Mouse (Mus musculus): ENCODE results near the gene Tmco4.

Gene Tmco4

GRCm38 (mm10) chr4:138972827-138973718, at the start of gene Tmco4:
Tmco4 (plus strand) TSS chr4:138972888.
- DNase-seq (ENCODE audit: low read depth), result peak; percentile 90

DNA sequence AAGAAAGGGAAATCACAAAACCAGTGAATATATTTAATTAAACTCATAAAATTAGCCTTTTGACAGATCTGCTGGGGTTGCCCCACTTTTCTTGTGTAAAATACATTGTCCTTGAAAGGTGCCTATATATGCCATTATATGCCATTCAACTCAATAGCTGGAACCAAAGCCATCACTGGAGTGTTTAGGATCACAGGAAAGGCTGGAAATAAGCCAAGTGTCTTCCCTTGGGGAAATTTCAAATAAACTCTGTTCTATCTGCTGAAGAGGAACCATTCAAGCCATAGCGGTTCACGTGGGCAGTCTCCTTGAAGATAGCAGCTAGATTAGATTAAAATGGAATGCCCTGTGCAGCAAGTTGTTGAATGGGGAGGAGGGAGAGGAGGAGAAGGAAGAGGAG, 47.1 kb upstream of the Tmco4 start:
- DNase-seq (ENCODE audit: low read depth), result no peak

DNA sequence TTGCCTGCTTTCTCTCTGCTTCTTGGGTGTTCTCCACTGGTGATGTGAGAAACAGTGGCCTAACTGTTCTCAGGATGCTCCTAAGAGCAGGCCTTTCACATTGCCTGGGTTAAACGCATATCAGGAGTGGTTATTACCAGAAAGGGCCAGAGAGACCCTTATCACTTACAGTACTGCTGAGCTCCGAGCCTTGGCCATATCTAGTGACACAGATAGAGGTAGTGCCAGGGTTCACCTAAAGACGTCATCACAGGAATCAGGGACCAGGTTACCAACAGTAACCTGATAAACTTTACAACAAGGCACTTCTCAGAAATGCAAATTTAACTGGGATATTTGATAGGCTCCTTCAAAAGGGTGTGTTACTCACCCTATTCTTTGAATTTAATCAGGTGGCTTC, 38.8 kb upstream of the Tmco4 start:
- no peak for DNase-seq (ENCODE audit: low read depth)

- DNase-seq (ENCODE audit: low read depth), result no peak
These were observed 38.1 kb upstream of the Tmco4 start for GRCm38 (mm10) chr4:138934456-138935145.

DNA sequence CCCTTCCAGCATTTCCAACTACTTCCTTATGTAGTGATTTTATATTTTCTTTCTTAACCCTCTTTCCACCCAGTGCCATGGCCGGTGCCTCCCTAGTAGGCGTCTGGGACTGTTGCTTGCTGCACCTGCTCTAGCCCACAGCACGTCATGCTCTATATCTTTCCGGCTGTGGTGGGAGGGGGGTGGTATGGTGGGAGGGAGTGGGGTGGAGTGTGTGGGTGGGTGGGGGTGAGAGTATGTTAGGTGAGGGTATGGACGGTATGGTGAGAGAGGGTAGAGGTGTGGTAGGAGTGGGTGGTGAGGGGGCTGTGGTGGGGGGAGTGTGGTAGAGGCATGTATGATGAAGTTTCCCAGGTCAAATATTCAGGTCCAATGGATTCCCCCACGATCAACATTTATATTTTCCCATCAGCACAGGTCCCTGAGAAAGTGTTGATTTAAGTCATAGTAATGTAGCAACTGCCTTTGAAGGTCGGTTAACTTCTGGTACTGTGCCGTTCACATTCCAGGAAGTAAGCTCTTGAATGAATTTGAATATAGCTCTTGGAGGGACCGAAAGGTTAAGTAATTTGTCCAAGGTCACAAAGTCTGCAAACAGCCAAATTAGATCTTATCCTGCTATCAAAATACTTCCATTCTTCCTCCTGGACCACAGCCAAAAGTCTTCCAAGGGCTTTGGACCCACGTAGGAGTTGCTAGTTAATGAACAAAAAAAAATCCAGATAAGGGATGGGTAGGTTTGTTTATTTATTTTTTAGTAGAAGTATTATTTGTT, 34.0 kb upstream of the Tmco4 start:
- no peak for DNase-seq (ENCODE audit: low read depth)

DNA sequence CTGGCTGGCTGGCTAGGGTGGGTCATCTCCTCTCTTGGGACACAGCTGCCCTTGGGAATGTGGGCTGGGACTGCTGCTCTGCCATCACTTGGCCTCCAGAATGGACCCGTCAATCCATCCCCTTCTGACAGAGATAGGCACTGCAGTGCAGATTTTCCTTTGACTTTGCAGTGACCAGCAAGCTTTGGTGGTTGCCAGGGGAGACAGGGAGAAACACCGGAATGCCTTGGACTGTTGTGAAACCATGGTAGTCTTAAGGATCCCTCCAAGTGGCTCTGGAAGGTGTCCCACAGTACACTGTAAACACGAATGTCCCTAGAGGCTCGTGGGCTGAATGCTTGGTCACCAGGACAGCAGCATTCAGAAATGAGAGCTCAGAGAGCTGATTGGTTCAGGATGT, 33.2 kb upstream of the Tmco4 start:
- DNase-seq (ENCODE audit: low read depth), result no peak

- DNase-seq (ENCODE audit: low read depth), result no peak
These were observed 31.3 kb upstream of the Tmco4 start for GRCm38 (mm10) chr4:138941401-138941800.

- no peak for DNase-seq (ENCODE audit: low read depth)
These were observed 30.7 kb upstream of the Tmco4 start for GRCm38 (mm10) chr4:138941966-138942365.

DNA sequence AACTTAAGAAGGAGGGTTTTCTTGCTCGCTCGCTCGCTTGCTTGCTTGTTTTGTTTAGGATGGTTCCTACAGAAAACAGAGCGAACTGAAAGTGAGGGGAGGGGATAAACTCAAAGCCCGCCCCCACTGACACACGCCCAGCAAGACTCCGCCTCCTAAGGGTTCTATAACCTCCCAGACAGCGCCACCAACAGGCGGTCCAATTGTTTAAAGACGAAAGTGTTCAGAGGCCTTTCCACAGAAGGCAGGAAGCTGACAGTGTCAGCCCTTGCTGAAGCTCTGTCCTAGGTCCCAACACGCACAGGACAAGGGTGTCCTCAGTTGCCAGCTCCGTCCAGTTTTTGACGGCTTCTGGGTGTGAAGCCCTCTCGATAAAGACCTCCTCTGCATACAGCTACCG, 29.0 kb upstream of the Tmco4 start:
- DNase-seq (ENCODE audit: low read depth), result peak; percentile 98

DNA sequence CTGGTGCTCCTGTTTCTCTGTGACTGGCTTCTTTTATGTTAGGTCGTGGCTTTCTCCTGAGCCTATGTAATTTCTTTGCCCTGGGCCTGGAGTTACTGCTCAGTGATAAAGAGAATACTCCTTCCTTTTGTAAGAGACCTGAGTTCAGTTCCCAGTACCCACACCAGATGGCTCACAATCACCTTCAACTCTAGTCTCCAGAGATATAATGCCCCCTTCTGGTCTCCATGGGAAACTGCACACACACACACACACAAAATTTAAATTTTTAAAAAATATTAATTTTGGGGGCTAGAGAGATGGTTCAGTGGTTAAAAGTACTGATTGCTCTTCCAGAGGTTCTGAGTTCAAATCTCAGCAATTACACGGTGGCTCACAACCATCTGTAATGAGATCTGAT, 24.4 kb upstream of the Tmco4 start:
- DNase-seq (ENCODE audit: low read depth), result no peak

DNA sequence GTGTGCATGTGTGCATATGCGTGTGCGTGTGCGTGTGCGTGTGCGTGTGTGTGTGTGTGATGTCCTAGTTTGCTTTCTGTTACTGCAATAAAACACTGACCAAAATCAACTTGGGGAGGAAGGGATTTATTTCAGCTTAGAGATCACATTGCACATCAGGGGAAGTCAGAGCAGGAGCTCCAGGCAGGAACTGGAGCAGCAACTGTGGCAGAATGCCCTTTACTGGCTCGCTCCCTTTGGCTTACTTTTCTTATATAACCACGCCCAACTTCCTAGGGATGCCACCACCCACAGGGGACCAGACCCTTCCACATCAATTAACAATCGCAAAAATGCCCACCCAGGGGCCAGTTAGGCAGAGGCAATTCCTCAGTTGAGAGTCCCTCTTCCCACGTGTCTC, 14.1 kb upstream of the Tmco4 start:
- no peak for DNase-seq (ENCODE audit: low read depth)

GRCm38 (mm10) chr4:138959120-138959519, 13.6 kb upstream of the Tmco4 start:
- DNase-seq (ENCODE audit: low read depth), result no peak

GRCm38 (mm10) chr4:138959926-138960325, 12.8 kb upstream of the Tmco4 start:
- no peak for DNase-seq (ENCODE audit: low read depth)

GRCm38 (mm10) chr4:138962719-138963118, 10.0 kb upstream of the Tmco4 start:
- DNase-seq (ENCODE audit: low read depth), result peak; percentile 44

GRCm38 (mm10) chr4:138965871-138966270, 6.8 kb upstream of the Tmco4 start:
- no peak for DNase-seq (ENCODE audit: low read depth)

DNA sequence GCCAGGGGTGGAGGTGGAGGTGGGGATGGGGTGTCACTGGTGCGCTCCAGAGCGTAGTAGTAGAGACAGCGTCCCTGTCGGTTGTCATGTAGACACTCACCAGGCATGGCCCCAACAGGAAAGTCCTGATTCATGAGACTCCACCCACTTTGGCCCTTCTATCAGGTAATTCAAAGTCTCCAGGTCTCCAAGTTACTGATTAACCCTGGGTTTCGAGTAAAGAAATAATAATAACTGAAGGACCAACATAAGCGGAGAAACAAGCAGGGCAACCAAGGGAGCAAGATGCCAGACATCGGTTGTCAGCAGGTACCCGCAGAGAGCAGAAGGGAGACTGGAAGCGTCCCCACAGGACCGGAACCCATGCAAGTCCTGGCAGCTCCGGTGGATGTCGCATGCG, 5.8 kb upstream of the Tmco4 start, which contains the start of gene Rnf186:
TSS of gene Rnf186 (plus strand) at position 247 of the 400 bp plus-strand sequence.
- DNase-seq (ENCODE audit: low read depth), result no peak

GRCm38 (mm10) chr4:138967485-138967884, 5.2 kb upstream of the Tmco4 start:
- no peak for DNase-seq (ENCODE audit: low read depth)

GRCm38 (mm10) chr4:138968772-138969556, 3.7 kb upstream of the Tmco4 start:
- DNase-seq (ENCODE audit: low read depth), result no peak

DNA sequence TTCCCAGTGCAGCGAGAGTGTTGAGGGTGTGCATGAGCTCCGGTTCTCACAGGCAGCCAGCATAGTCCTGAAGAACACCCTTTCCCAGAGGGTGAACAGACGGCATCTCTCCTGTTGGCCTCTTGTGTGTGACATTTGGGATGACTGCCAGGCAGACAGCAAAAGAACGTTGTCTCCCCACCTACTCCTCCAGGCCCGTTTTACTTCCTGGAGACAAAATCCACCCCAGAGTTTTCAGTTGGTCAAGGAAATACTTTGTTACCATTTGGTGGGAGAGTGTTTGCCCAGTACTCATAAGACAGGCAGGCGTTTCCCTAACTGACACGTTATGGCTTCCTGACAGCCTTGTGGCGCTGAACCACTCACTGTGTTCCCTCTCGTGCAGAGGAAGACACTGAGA, 3.0 kb upstream of the Tmco4 start:
- no peak for DNase-seq (ENCODE audit: low read depth)

- DNase-seq (ENCODE audit: low read depth), result no peak
These were observed 1.3 kb upstream of the Tmco4 start for GRCm38 (mm10) chr4:138971371-138971770.

- no peak for DNase-seq (ENCODE audit: low read depth)
These were observed 405 bp upstream of the Tmco4 start for GRCm38 (mm10) chr4:138972139-138972826.
